Mouse (Mus musculus): ENCODE data around the gene Tpx2. TPM values are rescaled to one million over a fixed set of nuclear protein-coding genes. Genes with fewer than 3 reads are reported as not detected.
A peak's percentile ranks its signal among the peaks of the same experiment; 100 is the strongest.

Gene Tpx2
- polyA plus RNA-seq, 1 experiment: 0.39 TPM

DNA sequence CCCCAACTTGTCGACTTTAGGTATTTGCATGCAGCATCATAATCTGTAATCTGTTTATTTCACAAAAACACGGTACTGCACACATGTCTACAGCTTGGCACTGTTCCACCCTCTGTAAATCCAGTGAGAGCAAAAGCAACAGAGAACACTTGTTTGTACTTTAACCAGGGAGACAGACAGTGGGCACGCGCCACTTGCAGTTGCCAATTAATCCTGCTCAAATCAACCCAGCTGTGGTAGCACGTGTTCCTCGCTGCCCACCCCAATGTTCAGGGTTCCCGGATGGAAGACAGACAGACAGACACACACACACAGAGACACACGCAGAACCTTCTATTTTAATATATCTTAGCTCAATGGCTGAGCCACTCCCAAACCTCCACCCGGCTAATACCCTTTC, 48.1 kb downstream of the Tpx2 start:
- no peaks in the 10 kb centered on the region for H3K4me1 ChIP-seq (ENCODE audit: control insufficient read depth, insufficient read depth, low read length)
- no peak overlapping the region for H3K4me3 ChIP-seq (ENCODE audit: insufficient read depth, low read depth, low read length)
- no peaks in the 10 kb centered on the region for H3K36me3 ChIP-seq (ENCODE audit: control insufficient read depth, insufficient read depth, low read length)
- no peak for TF ChIP-seq POLR2A (IDR thresholded peaks at IDR 0.05; ENCODE audit: low read depth, low read length)
- no peak for TF ChIP-seq CTCF (conservative IDR thresholded peaks at IDR 0.05; ENCODE audit: insufficient read depth, insufficient read length, low read depth, low read length)
- peak; percentile 66 for DNase-seq
- 71% methylated on average over 9 of the region's 9 CpGs for WGBS
- no peak overlapping the region for H3K27ac ChIP-seq (ENCODE audit: insufficient read depth, low read depth, low read length)
- H3K27me3 ChIP-seq (replicated peaks; ENCODE audit: control insufficient read depth, insufficient read depth, low read length): no peaks in the 10 kb centered on the region

DNA sequence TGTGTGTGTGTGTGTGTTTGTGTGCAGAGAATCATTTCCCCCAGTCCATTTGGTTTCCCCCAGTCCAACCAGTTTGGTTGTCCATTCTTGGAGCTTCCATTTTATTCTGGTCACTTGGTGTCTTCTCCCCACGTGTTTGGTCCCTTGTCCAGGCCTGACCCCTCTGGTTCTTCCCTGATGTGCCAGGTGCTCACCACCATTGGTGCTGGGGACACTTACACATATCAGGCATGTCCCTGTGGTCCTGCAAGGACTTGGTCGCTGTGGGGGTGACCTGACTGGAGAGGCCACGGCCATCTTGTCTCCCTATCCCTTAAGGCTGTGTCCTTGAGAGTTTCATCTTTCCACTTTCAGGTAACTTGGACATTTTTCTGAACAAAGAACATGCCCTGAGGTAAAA, 49.2 kb downstream of the Tpx2 start:
- no peak for DNase-seq
- no peaks in the 10 kb centered on the region for H3K27me3 ChIP-seq (replicated peaks; ENCODE audit: control insufficient read depth, insufficient read depth, low read length)
- TF ChIP-seq POLR2A (IDR thresholded peaks at IDR 0.05; ENCODE audit: low read depth, low read length) (no peak), CTCF (conservative IDR thresholded peaks at IDR 0.05; ENCODE audit: insufficient read depth, insufficient read length, low read depth, low read length) (no peak)
- 88% methylated on average over 3 of the region's 3 CpGs for WGBS
- H3K36me3 ChIP-seq (ENCODE audit: control insufficient read depth, insufficient read depth, low read length): no peaks in the 10 kb centered on the region
- H3K4me1 ChIP-seq (ENCODE audit: control insufficient read depth, insufficient read depth, low read length): no peaks in the 10 kb centered on the region
- H3K4me3 ChIP-seq (ENCODE audit: insufficient read depth, low read depth, low read length): no peak overlapping the region
- H3K27ac ChIP-seq (ENCODE audit: insufficient read depth, low read depth, low read length): no peak overlapping the region

DNA sequence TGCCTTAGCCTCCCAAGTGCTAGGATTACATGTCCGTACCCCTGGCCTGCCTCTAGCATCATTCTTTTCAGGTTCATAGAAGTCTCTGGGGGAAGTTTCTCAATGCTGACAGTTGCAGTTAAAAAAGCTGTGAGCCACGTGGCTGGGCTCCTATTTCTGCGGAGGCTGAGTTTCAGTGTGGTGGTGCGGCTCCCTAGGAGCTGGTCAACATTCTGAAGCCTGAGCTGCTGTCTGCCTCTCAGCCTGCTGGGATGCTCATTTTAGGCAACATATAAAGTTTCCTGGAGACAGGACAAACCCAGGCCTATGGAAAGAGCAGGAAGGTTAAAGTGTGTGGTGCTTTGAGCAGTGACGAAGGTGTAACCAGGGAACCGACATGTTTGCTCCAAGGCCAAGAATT, 51.2 kb downstream of the Tpx2 start:
- no peak for TF ChIP-seq POLR2A (IDR thresholded peaks at IDR 0.05; ENCODE audit: low read depth, low read length)
- TF ChIP-seq CTCF (conservative IDR thresholded peaks at IDR 0.05; ENCODE audit: insufficient read depth, insufficient read length, low read depth, low read length): no peak
- H3K36me3 ChIP-seq (ENCODE audit: control insufficient read depth, insufficient read depth, low read length): no peaks in the 10 kb centered on the region
- DNase-seq: no peak
- H3K4me1 ChIP-seq (ENCODE audit: control insufficient read depth, insufficient read depth, low read length): no peaks in the 10 kb centered on the region
- 82% methylated on average over 6 of the region's 6 CpGs for WGBS
- H3K4me3 ChIP-seq (ENCODE audit: insufficient read depth, low read depth, low read length): no peak overlapping the region
- H3K27me3 ChIP-seq (replicated peaks; ENCODE audit: control insufficient read depth, insufficient read depth, low read length): no peaks in the 10 kb centered on the region
- H3K27ac ChIP-seq (ENCODE audit: insufficient read depth, low read depth, low read length): no peak overlapping the region

DNA sequence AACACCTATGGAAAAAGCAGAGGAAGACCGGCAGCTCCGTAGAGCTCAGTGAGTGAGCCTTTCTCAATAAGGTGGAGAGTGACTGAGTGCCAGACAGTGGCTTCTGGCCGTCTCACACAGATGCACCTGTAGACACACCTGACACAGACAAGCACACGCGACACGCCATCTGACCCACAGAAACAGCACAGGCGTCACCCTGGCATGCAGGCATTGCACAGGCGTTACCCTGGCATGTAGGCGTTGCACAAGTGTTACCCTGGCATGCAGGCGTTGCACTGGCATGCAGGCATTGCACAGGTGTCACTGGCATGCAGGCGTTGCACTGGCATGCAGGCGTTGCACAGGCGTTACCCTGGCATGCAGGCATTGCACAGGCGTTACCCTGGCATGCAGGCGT, 53.5 kb downstream of the Tpx2 start:
- H3K36me3 ChIP-seq (ENCODE audit: control insufficient read depth, insufficient read depth, low read length): no peaks in the 10 kb centered on the region
- 91% methylated on average over 15 of the region's 15 CpGs for WGBS
- H3K4me3 ChIP-seq (ENCODE audit: insufficient read depth, low read depth, low read length): no peak overlapping the region
- TF ChIP-seq POLR2A (IDR thresholded peaks at IDR 0.05; ENCODE audit: low read depth, low read length) (no peak), CTCF (conservative IDR thresholded peaks at IDR 0.05; ENCODE audit: insufficient read depth, insufficient read length, low read depth, low read length) (no peak)
- no peaks in the 10 kb centered on the region for H3K27me3 ChIP-seq (replicated peaks; ENCODE audit: control insufficient read depth, insufficient read depth, low read length)
- H3K27ac ChIP-seq (ENCODE audit: insufficient read depth, low read depth, low read length): no peak overlapping the region
- DNase-seq: no peak
- H3K4me1 ChIP-seq (ENCODE audit: control insufficient read depth, insufficient read depth, low read length): no peaks in the 10 kb centered on the region

DNA sequence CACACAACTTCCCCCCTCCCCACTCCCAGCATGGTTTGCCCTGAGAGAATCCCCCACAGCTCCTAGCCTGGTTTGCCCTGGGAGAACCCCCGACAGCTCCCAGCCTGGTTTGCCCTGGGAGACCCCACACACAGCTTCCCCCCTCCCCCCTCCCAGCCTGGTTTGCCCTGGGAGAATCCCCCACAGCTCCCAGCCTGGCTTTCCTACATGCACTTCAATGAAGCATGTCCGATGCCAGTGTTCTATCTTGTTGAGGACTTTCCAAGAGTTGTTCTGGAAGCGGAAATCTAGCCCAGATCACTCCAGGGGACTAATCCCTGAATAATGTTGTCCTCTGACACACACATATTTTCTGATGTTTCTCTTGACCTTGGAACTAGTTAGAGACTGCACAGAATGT, 54.9 kb downstream of the Tpx2 start:
- Histone ChIP-seq H3K4me1 (ENCODE audit: control insufficient read depth, insufficient read depth, low read length) (no peaks in the 10 kb centered on the region), H3K4me3 (ENCODE audit: insufficient read depth, low read depth, low read length) (no peak overlapping the region)
- 49% methylated on average over 3 of the region's 3 CpGs for WGBS

DNA sequence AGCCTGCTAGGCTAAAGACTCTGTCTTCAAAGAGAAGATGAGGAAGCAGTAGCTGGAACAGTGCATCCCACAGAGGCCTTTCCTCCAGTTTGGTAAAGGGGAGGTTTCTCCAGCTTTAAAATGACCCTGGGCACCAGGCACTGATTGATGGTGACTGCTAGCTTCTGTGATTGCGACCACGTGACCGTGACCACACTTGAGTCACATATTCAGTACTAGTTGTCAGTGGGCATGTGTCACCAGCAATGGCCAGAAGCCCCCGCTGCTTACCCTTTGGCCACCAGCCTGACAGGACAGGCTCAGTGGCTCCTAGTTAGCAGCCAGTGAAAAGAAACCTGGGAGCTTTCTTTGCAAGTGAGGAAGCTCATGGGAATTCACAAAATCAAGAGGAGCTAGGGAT, 55.8 kb downstream of the Tpx2 start:
- Histone ChIP-seq H3K4me1 (ENCODE audit: control insufficient read depth, insufficient read depth, low read length) (no peaks in the 10 kb centered on the region), H3K27me3 (replicated peaks; ENCODE audit: control insufficient read depth, insufficient read depth, low read length) (no peaks in the 10 kb centered on the region), H3K4me3 (ENCODE audit: insufficient read depth, low read depth, low read length) (no peak overlapping the region), H3K27ac (ENCODE audit: insufficient read depth, low read depth, low read length) (no peak overlapping the region), H3K36me3 (ENCODE audit: control insufficient read depth, insufficient read depth, low read length) (no peaks in the 10 kb centered on the region)
- DNase-seq: no peak
- WGBS: 55% methylated on average over 4 of the region's 4 CpGs
- TF ChIP-seq CTCF (conservative IDR thresholded peaks at IDR 0.05; ENCODE audit: insufficient read depth, insufficient read length, low read depth, low read length): no peak
- no peak for TF ChIP-seq POLR2A (IDR thresholded peaks at IDR 0.05; ENCODE audit: low read depth, low read length)

More for the DNA sequence above, 54.9 kb downstream of the Tpx2 start:
- no peak overlapping the region for H3K27ac ChIP-seq (ENCODE audit: insufficient read depth, low read depth, low read length)
- DNase-seq: no peak
- no peaks in the 10 kb centered on the region for H3K36me3 ChIP-seq (ENCODE audit: control insufficient read depth, insufficient read depth, low read length)
- H3K27me3 ChIP-seq (replicated peaks; ENCODE audit: control insufficient read depth, insufficient read depth, low read length): no peaks in the 10 kb centered on the region
- TF ChIP-seq CTCF (conservative IDR thresholded peaks at IDR 0.05; ENCODE audit: insufficient read depth, insufficient read length, low read depth, low read length): no peak
- no peak for TF ChIP-seq POLR2A (IDR thresholded peaks at IDR 0.05; ENCODE audit: low read depth, low read length)

DNA sequence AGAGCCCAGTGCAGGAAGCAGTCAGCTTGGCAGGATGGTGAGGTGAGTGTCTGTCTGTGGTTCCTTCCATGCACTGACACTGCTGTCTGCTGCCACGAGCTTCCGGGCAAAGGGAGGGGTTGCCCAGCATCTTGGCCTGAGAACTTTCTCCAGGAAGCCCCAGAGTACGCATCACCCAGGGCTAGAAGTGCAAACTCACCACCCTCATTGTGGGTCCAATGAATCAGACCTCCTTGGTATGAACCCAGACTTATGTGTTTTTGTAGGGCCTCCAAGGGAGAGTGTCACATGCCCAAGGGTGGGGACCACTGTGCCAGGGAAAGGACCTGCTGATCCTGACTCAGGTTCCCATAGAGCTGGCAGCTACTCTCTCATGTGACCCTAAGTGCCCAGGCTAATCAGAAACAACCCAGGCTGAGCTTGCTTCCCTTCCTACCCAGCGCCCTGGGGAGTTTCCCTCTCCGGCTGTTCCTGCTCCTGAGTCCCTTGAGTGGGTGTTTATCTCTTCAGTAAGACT, 56.4 kb downstream of the Tpx2 start:
- WGBS: 54% methylated on average over 5 of the region's 5 CpGs
- H3K4me3 ChIP-seq (ENCODE audit: insufficient read depth, low read depth, low read length): no peak overlapping the region
- DNase-seq: no peak
- H3K27ac ChIP-seq (ENCODE audit: insufficient read depth, low read depth, low read length): no peak overlapping the region
- no peaks in the 10 kb centered on the region for H3K27me3 ChIP-seq (replicated peaks; ENCODE audit: control insufficient read depth, insufficient read depth, low read length)
- no peaks in the 10 kb centered on the region for H3K36me3 ChIP-seq (ENCODE audit: control insufficient read depth, insufficient read depth, low read length)
- no peaks in the 10 kb centered on the region for H3K4me1 ChIP-seq (ENCODE audit: control insufficient read depth, insufficient read depth, low read length)
- TF ChIP-seq POLR2A (IDR thresholded peaks at IDR 0.05; ENCODE audit: low read depth, low read length) (no peak), CTCF (conservative IDR thresholded peaks at IDR 0.05; ENCODE audit: insufficient read depth, insufficient read length, low read depth, low read length) (no peak)

Measured in kidney, adult 2 months (tissue).